ENCODE assay signal across 10 mouse cellular contexts in the genomic region with DNA sequence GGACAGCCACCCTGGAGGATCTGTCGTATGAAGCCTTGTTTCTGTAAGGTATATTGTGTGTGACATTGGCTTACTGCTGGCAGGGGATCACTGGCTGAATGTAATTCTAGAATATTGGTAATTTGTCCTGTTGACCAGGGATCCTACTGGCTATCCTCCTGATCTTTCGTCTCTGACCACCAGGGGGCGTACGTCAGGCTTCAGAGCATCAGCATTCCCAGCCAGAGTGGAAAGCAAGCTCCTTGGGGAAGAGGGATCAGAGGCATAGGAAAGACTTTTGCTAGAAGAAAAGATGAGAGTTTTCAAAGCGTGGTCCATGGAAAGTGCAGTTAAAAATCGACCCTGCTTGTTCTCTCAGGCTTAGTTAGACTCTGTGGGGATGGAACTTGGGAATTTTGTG. TPM values are rescaled to one million over a fixed set of nuclear protein-coding genes. Genes with fewer than 3 reads are reported as not detected.
DNase-seq lines count a peak whose midpoint lies in the region; ATAC-seq and TF ChIP-seq lines count a peak whose summit lies in the region.
"Had no signal": no experiment of that assay in that cellular context is flagged by ENCODE, and none has a peak within 500 bp of the region (broad histone marks: within the 10 kb centered on the region; RNA-seq: fewer than 3 reads in every experiment).

No protein-coding gene starts in this region.

- intact Hi-C loops in heart, postnatal 36 days (cut with DNase I) = loop anchor here (1.0 to 2.0 kb wide), 3 partner anchors 56 to 230 kb away; no protein-coding TSS in a partner anchor
- intact Hi-C loops in left cerebral cortex, postnatal 36 days (cut with DNase I) = loop anchor here (2.0 kb wide), 1 partner anchor 56 kb away; no protein-coding TSS in a partner anchor

- DNase-seq in adrenal gland, postnatal 36 days = peak; percentile 90 to 92
- peak; percentile 88 for DNase-seq in embryonic facial prominence, embryonic 10.5 days (ENCODE audit: low spot score)
- DNase-seq in heart, postnatal 36 days = peak; percentile 83 to 91
- peak; percentile 73 to 75 for DNase-seq in left cerebral cortex, postnatal 36 days (ENCODE audit: low spot score in 2 of 2)
- peak; percentile 57 for DNase-seq in ovary, postnatal 10 days (ENCODE audit: low spot score)
- peak; percentile 60 for DNase-seq in thymus, postnatal 0 days (ENCODE audit: low spot score)

- H3K4me2 ChIP-seq in intestine, postnatal 0 days (replicated peaks; ENCODE audit: low read depth) = no peak overlapping the region
- H3K4me2 ChIP-seq in intestine, embryonic 16.5 days (ENCODE audit: low read depth, low read length) = no peak overlapping the region

- peak; percentile 96 for TF ChIP-seq CTCF in intestine, postnatal 0 days (IDR thresholded peaks at IDR 0.05; ENCODE audit: low read depth)

- no peaks in the 10 kb centered on the region for H3K36me3 ChIP-seq in intestine, postnatal 0 days (ENCODE audit: control insufficient read depth, insufficient read depth)
- no peaks in the 10 kb centered on the region for H3K36me3 ChIP-seq in intestine, embryonic 16.5 days (ENCODE audit: control insufficient read depth, insufficient read depth, low read length)
- H3K36me3 ChIP-seq in embryonic facial prominence, embryonic 10.5 days (replicated peaks) = no peaks in the 10 kb centered on the region

- H3K27me3 ChIP-seq in intestine, postnatal 0 days (replicated peaks; ENCODE audit: control insufficient read depth, insufficient read depth, low read length) = no peaks in the 10 kb centered on the region
- H3K27me3 ChIP-seq in intestine, embryonic 16.5 days (replicated peaks; ENCODE audit: control insufficient read depth, insufficient read depth, low read length) = no peaks in the 10 kb centered on the region
- no peaks in the 10 kb centered on the region for H3K27me3 ChIP-seq in embryonic facial prominence, embryonic 10.5 days (replicated peaks; ENCODE audit: low read depth, poor library complexity, severe bottlenecking)

- H3K4me3 ChIP-seq in intestine, postnatal 0 days (ENCODE audit: low read depth, low read length) = no peak overlapping the region
- no peak overlapping the region for H3K4me3 ChIP-seq in intestine, embryonic 16.5 days (ENCODE audit: low read length)
- no peak overlapping the region for H3K4me3 ChIP-seq in embryonic facial prominence, embryonic 10.5 days
- H3K4me3 ChIP-seq: erythroblast, embryonic 14.5 days had no signal

- no peaks in the 10 kb centered on the region for H3K9me3 ChIP-seq in intestine, postnatal 0 days (ENCODE audit: control insufficient read depth)
- no peaks in the 10 kb centered on the region for H3K9me3 ChIP-seq in intestine, embryonic 16.5 days (ENCODE audit: control insufficient read depth, low read length)
- no peaks in the 10 kb centered on the region for H3K9me3 ChIP-seq in embryonic facial prominence, embryonic 10.5 days

- under 1% methylated on average over 6 of the region's 6 CpGs for WGBS in intestine, postnatal 0 days
- WGBS in intestine, embryonic 16.5 days = 2% methylated on average over 6 of the region's 6 CpGs
- under 1% methylated on average over 6 of the region's 6 CpGs for WGBS in embryonic facial prominence, embryonic 10.5 days

- H3K9ac ChIP-seq in intestine, postnatal 0 days (ENCODE audit: low read depth, low read length) = no peak overlapping the region
- H3K9ac ChIP-seq in intestine, embryonic 16.5 days (ENCODE audit: low read depth, low read length) = no peak overlapping the region

- no peak overlapping the region for H3K27ac ChIP-seq in intestine, postnatal 0 days (ENCODE audit: low read depth, low read length)
- H3K27ac ChIP-seq in intestine, embryonic 16.5 days (ENCODE audit: low read length) = no peak overlapping the region
- no peak overlapping the region for H3K27ac ChIP-seq in embryonic facial prominence, embryonic 10.5 days (replicated peaks)

- H3K4me1 ChIP-seq in intestine, postnatal 0 days (replicated peaks; ENCODE audit: control insufficient read depth, insufficient read depth, low read length) = no peaks in the 10 kb centered on the region
- H3K4me1 ChIP-seq in intestine, embryonic 16.5 days (ENCODE audit: control insufficient read depth, insufficient read depth, low read length) = no peaks in the 10 kb centered on the region
- H3K4me1 ChIP-seq in embryonic facial prominence, embryonic 10.5 days = no peaks in the 10 kb centered on the region

- no peak for ATAC-seq in intestine, postnatal 0 days
- ATAC-seq in intestine, embryonic 16.5 days = no peak

RNA-seq across cellular contexts. Expression of a gene that starts 12.2 kb away (rescaled TPM):
- polyA plus RNA-seq in intestine, postnatal 0 days (2015; fragmentation: Nextera tagmentation; extraction: Ambion mirVana) = not detected in 2 replicates
- polyA plus RNA-seq in intestine, embryonic 16.5 days (2015; fragmentation: Nextera tagmentation; extraction: Ambion mirVana) = not detected in 2 replicates
- total RNA-seq in adrenal gland, postnatal 36 days (2021) = not detected
- 0.88 and 2.2 TPM in 2 replicates for polyA plus RNA-seq in embryonic facial prominence, embryonic 10.5 days (2016; fragmentation: Nextera tagmentation; extraction: Ambion mirVana)
- total RNA-seq in heart, postnatal 36 days (2021) = not detected
- total RNA-seq in left cerebral cortex, postnatal 36 days (2021) = not detected
- polyA plus RNA-seq in thymus, postnatal 0 days (2015; fragmentation: Nextera tagmentation; extraction: Ambion mirVana) = 0.79 TPM in 1 of 2 replicates, not detected in the other
- polyA plus RNA-seq: erythroblast, embryonic 14.5 days; stomach, embryonic 16.5 days had no signal

RNA-seq across cellular contexts. Expression of a gene that starts 25.8 kb away (rescaled TPM):
- 25.4 and 30.7 TPM in 2 replicates for polyA plus RNA-seq in intestine, postnatal 0 days (2015; fragmentation: Nextera tagmentation; extraction: Ambion mirVana)
- 31.2 and 31.8 TPM in 2 replicates for polyA plus RNA-seq in intestine, embryonic 16.5 days (2015; fragmentation: Nextera tagmentation; extraction: Ambion mirVana)
- total RNA-seq in adrenal gland, postnatal 36 days (2021) = 10 to 100 TPM; 56.7 to 76.3 TPM
- polyA plus RNA-seq in embryonic facial prominence, embryonic 10.5 days (2016; fragmentation: Nextera tagmentation; extraction: Ambion mirVana) = 25.7 and 27.2 TPM in 2 replicates
- 100 to 1,000 TPM; 256 to 280 TPM for total RNA-seq in heart, postnatal 36 days (2021)
- total RNA-seq in left cerebral cortex, postnatal 36 days (2021) = 100 to 1,000 TPM; 141 to 180 TPM
- polyA plus RNA-seq in thymus, postnatal 0 days (2015; fragmentation: Nextera tagmentation; extraction: Ambion mirVana) = 25.5 and 27.5 TPM in 2 replicates

RNA-seq across cellular contexts. Expression of a gene that starts 50.3 kb away (rescaled TPM):
- 0.53 and 0.72 TPM in 2 replicates for polyA plus RNA-seq in intestine, postnatal 0 days (2015; fragmentation: Nextera tagmentation; extraction: Ambion mirVana)
- 0.89 and 1.0 TPM in 2 replicates for polyA plus RNA-seq in intestine, embryonic 16.5 days (2015; fragmentation: Nextera tagmentation; extraction: Ambion mirVana)
- total RNA-seq in adrenal gland, postnatal 36 days (2021) = not detected
- polyA plus RNA-seq in embryonic facial prominence, embryonic 10.5 days (2016; fragmentation: Nextera tagmentation; extraction: Ambion mirVana) = 1.3 and 1.6 TPM in 2 replicates
- not detected for total RNA-seq in heart, postnatal 36 days (2021)
- total RNA-seq in left cerebral cortex, postnatal 36 days (2021) = not detected
- 0.39 and 1.1 TPM in 2 replicates for polyA plus RNA-seq in thymus, postnatal 0 days (2015; fragmentation: Nextera tagmentation; extraction: Ambion mirVana)
- polyA plus RNA-seq: erythroblast, embryonic 14.5 days had no signal

RNA-seq across cellular contexts. Expression of a gene that starts 51.3 kb away (rescaled TPM):
- polyA plus RNA-seq in intestine, postnatal 0 days (2015; fragmentation: Nextera tagmentation; extraction: Ambion mirVana) = 4.6 and 7.2 TPM in 2 replicates
- 3.8 and 4.0 TPM in 2 replicates for polyA plus RNA-seq in intestine, embryonic 16.5 days (2015; fragmentation: Nextera tagmentation; extraction: Ambion mirVana)
- total RNA-seq in adrenal gland, postnatal 36 days (2021) = 10 to 100 TPM; 80.8 to 82.4 TPM
- 3.9 and 4.7 TPM in 2 replicates for polyA plus RNA-seq in embryonic facial prominence, embryonic 10.5 days (2016; fragmentation: Nextera tagmentation; extraction: Ambion mirVana)
- 10 to 100 TPM; 46.8 to 48.3 TPM for total RNA-seq in heart, postnatal 36 days (2021)
- 10 to 100 TPM; 57.3 to 79.3 TPM for total RNA-seq in left cerebral cortex, postnatal 36 days (2021)
- 3.8 and 5.2 TPM in 2 replicates for polyA plus RNA-seq in thymus, postnatal 0 days (2015; fragmentation: Nextera tagmentation; extraction: Ambion mirVana)
